Mouse (Mus musculus) forebrain, embryonic 13.5 days (tissue): ENCODE results near the gene Npdc1. TPM values are rescaled to one million over a fixed set of nuclear protein-coding genes. Genes with fewer than 3 reads are reported as not detected.

Source experiments
- ATAC-seq: fragments of 200-750 bp; cut with Nextera tagmentation; 2 replicates; pipeline ENCODE4 v1.8.0; 2017
- H3K27ac ChIP-seq: fragments of 300-500 bp; sonication (generic); 2 replicates; pipeline ENCODE4 v1.5.1; 2015; ENCODE audit warnings: inconsistent platforms, mild to moderate bottlenecking, moderate library complexity
- H3K27me3 ChIP-seq: fragments of 300-500 bp; sonication (generic); 2 replicates; pipeline ENCODE4 v1.6.1; 2015; ENCODE audit warnings: mild to moderate bottlenecking, inconsistent platforms
- H3K36me3 ChIP-seq: fragments of 300-500 bp; sonication (generic); 2 replicates; pipeline ENCODE4 v1.6.1; 2015; ENCODE audit warnings: mild to moderate bottlenecking, inconsistent platforms; ENCODE audit not compliant: poor library complexity, severe bottlenecking
- H3K4me1 ChIP-seq: fragments of 300-500 bp; sonication (generic); 2 replicates; pipeline ENCODE4 v1.6.1; 2015; ENCODE audit warnings: inconsistent platforms
- H3K4me2 ChIP-seq: fragments of 300-500 bp; sonication (generic); 2 replicates; pipeline ENCODE4 v1.6.1; 2015; ENCODE audit warnings: inconsistent platforms, mild to moderate bottlenecking, moderate library complexity
- H3K4me3 ChIP-seq: fragments of 300-500 bp; sonication (generic); 2 replicates; pipeline ENCODE4 v1.5.1; 2015; ENCODE audit warnings: mild to moderate bottlenecking, inconsistent platforms
- H3K9ac ChIP-seq: fragments of 300-500 bp; sonication (generic); 2 replicates; pipeline ENCODE4 v1.6.1; 2015; ENCODE audit warnings: mild to moderate bottlenecking, inconsistent platforms
- H3K9me3 ChIP-seq: fragments of 300-500 bp; sonication (generic); replicated peaks from 2 replicates; pipeline ENCODE4 v1.6.1; 2016; ENCODE audit warnings: inconsistent platforms
- WGBS: fragments of 180-500 bp; shearing (Covaris S2); methylation state at CpG from one replicate; pipeline ENCODE4 v1.1.7; 2015; 5-methylcytosine and 5-hydroxymethylcytosine counted together
- polyA plus RNA-seq: library from polyadenylated mRNA; unstranded; fragments of >200 nt; fragmentation: Nextera tagmentation; extraction: Ambion mirVana; gene quantifications from 2 replicates; pipeline ENCODE4 v1.2.1, GENCODE M21; 2015

The Npdc1 gene
- 287 and 315 TPM in 2 replicates for polyA plus RNA-seq

DNA sequence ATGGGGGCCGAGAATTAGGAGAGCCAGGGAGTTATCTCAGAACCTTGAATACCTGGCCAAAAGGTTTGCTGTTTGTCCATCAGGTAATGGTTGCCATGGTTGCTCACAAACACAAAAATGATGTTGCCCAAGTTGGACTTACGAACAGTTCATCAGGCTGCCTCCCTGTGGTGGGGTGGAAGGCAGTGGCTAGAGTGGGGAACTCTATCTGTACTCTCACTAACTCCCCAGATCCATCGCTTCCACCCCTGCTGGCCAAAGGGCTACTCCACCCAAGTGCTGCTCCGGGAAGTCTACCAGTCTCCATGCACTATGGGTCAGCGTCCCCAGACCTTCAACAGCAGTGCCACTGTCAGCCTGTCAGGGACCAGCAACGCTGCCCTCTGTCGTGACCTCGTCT, at the start of gene Npdc1:
Gene Npdc1, plus strand, starts transcription at position 301 of the 400 bp plus-strand sequence.
- no peak within 1 kb of the TSS for H3K9ac ChIP-seq
- WGBS = 67% methylated on average over 8 of the region's 8 CpGs

DNA sequence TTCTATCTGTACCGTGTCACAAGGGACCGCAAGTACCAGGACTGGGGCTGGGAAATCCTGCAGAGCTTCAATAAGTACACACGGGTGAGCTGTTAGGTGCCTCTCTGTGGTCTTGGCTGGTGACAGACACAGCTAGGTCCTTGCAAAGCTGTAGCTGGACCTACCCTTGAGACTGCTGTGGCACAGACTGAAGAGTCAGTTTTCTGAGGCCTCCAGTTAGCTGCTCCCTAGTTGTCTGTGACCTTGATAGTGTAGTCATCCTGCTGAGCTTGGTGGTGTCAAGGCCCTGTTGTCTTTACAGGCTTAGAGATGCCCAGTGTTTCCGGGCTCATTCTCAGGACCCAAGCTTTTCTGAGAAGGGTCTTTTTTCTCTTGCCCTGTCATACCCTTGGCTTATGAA, 49.7 kb upstream of the Npdc1 start:
- H3K9me3 ChIP-seq = no peaks in the 10 kb centered on the region
- no peak overlapping the region for H3K4me2 ChIP-seq
- WGBS = 97% methylated on average over 4 of the region's 4 CpGs
- H3K27ac ChIP-seq = no peak overlapping the region
- H3K4me1 ChIP-seq = no peaks in the 10 kb centered on the region
- H3K27me3 ChIP-seq = no peaks in the 10 kb centered on the region
- H3K36me3 ChIP-seq = peaks cover 93% of the 10 kb centered on the region
- ATAC-seq = no peak
- H3K4me3 ChIP-seq = no peak overlapping the region
- no peak overlapping the region for H3K9ac ChIP-seq

More for the DNA sequence above, at the start of gene Npdc1:
- H3K4me2 ChIP-seq = no peak within 1 kb of the TSS
- no peaks in the 10 kb centered on the region; the same call in 1 of the 2 replicates for H3K9me3 ChIP-seq
- H3K4me1 ChIP-seq = peaks cover 39% of the 10 kb centered on the region
- H3K4me3 ChIP-seq = peak within 1 kb of the TSS; percentile 31; the same call in 1 of the 2 replicates
- no peak within 1 kb of the TSS for H3K27ac ChIP-seq
- no peaks in the 10 kb centered on the region for H3K36me3 ChIP-seq
- H3K27me3 ChIP-seq = peaks cover 74% of the 10 kb centered on the region
- ATAC-seq = no peak

DNA sequence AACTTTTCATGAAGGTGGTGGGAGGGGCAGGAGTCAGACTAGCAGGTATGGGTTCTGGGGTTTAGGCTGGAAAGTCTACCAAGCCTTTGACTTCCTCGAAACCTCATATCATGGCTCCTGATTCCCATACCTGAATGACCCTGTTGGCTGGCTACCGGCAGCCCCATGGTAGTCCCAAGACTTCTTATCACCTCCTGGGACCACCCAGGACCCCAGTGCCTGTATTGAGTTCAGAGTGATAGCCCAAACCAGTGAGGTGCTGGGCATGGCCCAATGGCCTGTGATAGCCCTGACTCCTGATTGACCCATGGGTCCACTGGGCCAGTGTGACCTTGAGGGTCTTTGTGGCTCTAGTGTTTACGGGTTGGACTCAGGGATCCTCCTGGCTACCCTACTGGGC, 48.5 kb upstream of the Npdc1 start:
- peaks cover 81% of the 10 kb centered on the region for H3K36me3 ChIP-seq
- peaks cover 8% of the 10 kb centered on the region for H3K4me1 ChIP-seq
- no peak overlapping the region for H3K9ac ChIP-seq
- H3K4me3 ChIP-seq = no peak overlapping the region
- no peak for ATAC-seq
- no peaks in the 10 kb centered on the region for H3K9me3 ChIP-seq
- no peak overlapping the region for H3K4me2 ChIP-seq
- no peak overlapping the region for H3K27ac ChIP-seq
- 95% methylated on average over 3 of the region's 3 CpGs for WGBS
- H3K27me3 ChIP-seq = no peaks in the 10 kb centered on the region

DNA sequence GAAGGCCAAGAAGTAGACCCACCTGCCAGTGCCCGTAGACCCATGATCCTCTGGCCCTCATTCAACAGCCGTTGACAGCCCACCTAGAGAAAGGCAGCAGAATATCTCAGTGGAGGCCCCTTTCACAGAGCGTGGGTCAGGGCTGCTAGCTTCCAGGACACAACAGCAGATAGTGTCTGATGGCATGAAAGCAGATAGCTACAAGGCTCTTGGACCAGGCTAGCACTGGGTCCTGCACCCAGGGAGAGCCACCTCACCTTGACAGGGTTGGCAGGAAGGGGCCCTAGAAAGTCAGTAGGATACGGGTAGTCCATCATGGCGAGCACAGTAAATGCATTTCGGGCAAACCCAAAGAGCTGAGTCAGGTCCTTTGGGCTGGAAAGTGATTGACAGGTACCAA, 44.9 kb upstream of the Npdc1 start:
- Histone ChIP-seq H3K4me2 (no peak overlapping the region), H3K27me3 (no peaks in the 10 kb centered on the region), H3K9me3 (no peaks in the 10 kb centered on the region), H3K27ac (no peak overlapping the region), H3K36me3 (peaks cover 48% of the 10 kb centered on the region), H3K4me3 (no peak overlapping the region), H3K4me1 (peaks cover 23% of the 10 kb centered on the region), H3K9ac (no peak overlapping the region)
- ATAC-seq = no peak
- WGBS = 90% methylated on average over 6 of the region's 6 CpGs

DNA sequence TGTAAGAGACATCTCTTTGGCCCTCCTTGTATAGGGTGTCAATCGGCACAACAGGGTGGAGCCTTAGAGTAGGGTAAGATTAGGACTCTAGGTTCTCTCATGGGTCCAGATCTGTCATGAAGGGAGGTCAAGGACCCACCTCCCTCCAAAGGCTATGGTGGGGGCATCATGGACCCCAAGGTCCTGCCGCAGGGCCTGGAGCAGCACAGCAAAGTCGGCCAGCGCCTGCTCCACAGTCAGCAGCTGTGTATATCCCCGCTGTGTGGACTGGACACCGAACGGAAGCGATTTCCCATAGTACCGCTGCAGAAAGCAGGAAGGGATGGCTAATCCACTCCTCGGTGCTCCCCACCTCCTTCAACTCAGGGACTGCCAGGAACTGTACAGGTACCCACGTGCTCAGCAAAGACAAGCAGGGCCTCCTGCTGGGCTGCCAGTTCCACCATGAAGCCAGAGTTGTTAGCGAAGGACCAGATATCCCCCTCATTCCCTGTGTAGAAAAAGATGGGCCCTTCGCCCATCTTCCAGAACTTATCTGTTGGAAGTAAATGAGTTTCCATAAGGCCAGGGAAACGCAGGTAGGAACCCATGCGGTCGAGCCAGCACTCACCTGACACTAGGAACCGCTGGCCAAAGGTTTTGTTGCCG, 43.6 kb upstream of the Npdc1 start:
- peaks cover 23% of the 10 kb centered on the region for H3K4me1 ChIP-seq
- H3K9ac ChIP-seq = peak overlapping the region; percentile 75
- no peak overlapping the region for H3K27ac ChIP-seq
- peak overlapping the region; percentile 60 for H3K4me3 ChIP-seq
- WGBS = 42% methylated on average over 18 of the region's 18 CpGs
- peaks cover 38% of the 10 kb centered on the region for H3K36me3 ChIP-seq
- ATAC-seq = 0 out of 2 replicates have a peak, but pooled peaks have one; percentile 33
- no peaks in the 10 kb centered on the region for H3K9me3 ChIP-seq
- H3K27me3 ChIP-seq = no peaks in the 10 kb centered on the region
- H3K4me2 ChIP-seq = peak overlapping the region; percentile 79

DNA sequence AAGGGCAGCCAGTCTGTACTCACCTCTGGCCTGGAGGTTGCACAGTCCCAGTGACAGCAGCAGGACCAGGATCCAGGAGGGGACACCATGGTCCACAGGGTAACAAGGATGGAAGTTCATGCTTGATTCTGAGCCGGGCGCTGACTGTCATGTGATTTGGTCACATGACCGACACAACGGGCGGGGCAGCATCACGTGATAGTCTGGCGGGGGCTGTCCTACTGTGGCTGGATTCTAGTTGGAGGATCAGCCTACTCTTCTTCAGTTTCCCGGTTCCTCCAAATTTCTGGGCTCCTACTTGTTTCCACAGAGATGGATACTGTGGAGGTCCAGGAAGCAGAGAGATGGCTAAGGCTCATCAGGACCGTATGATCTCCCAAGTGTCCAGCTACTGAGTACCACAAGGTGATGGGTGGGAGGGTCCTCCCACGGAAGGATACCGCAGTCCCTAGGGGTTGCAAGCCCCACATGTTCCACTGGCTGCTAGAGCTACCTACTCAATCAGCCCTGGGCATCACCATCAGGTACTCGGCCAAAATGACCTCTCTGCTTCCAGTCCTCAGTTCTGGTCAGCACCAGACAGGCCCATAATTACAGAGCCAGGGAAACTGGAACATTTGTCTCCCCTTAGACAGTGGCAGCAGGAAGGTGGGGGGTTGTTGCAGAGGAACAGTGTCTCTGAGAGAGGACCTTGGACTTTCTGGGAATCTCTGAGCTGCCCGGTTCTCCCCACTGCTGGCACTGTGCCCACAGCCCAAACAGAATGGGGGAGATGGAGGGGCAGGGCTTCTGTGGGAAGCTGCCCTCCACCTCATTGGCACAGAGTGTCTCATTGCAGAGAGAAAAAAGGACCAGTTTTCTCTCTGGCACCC, 42.7 kb upstream of the Npdc1 start, which contains the start of gene Dpp7:
Gene Dpp7, minus strand, starts transcription at position 152 of the 872 bp plus-strand sequence.
- Histone ChIP-seq H3K4me1 (peaks cover 23% of the 10 kb centered on the region), H3K36me3 (peaks cover 29% of the 10 kb centered on the region), H3K27ac (no peak within 1 kb of the TSS), H3K4me3 (peak within 1 kb of the TSS; percentile 60), H3K4me2 (peak within 1 kb of the TSS; percentile 79), H3K9ac (peak within 1 kb of the TSS; percentile 75), H3K9me3 (no peaks in the 10 kb centered on the region), H3K27me3 (no peaks in the 10 kb centered on the region)
- peak; percentile 88 for ATAC-seq
- 5% methylated on average over 13 of the region's 13 CpGs for WGBS

DNA sequence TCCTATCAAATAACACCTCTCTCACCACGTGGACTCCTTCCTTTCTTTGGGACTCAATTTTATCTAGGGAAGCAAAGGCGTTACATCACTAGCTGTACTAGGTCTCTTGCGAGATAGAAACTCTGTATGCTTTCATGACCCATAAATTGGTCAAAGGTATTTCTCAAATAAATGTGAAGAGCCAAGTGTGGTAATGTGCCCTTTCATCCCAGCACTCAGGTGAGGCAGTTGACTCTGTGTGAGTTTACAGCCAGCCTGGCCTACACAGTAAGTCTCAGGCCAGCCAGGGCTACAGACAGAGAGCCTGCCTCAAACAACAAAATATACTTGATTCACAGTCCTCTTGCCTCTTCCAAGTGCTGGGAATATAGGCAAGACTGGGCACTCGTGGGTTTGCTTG, 39.3 kb upstream of the Npdc1 start:
- H3K9ac ChIP-seq = no peak overlapping the region
- H3K27ac ChIP-seq = no peak overlapping the region
- peaks cover 4% of the 10 kb centered on the region; the same call in 1 of the 2 replicates for H3K36me3 ChIP-seq
- WGBS = 76% methylated on average over 4 of the region's 4 CpGs
- H3K4me1 ChIP-seq = peaks cover 25% of the 10 kb centered on the region
- no peak overlapping the region for H3K4me3 ChIP-seq
- ATAC-seq = no peak
- no peak overlapping the region for H3K4me2 ChIP-seq
- peaks cover 24% of the 10 kb centered on the region for H3K27me3 ChIP-seq
- H3K9me3 ChIP-seq = no peaks in the 10 kb centered on the region

DNA sequence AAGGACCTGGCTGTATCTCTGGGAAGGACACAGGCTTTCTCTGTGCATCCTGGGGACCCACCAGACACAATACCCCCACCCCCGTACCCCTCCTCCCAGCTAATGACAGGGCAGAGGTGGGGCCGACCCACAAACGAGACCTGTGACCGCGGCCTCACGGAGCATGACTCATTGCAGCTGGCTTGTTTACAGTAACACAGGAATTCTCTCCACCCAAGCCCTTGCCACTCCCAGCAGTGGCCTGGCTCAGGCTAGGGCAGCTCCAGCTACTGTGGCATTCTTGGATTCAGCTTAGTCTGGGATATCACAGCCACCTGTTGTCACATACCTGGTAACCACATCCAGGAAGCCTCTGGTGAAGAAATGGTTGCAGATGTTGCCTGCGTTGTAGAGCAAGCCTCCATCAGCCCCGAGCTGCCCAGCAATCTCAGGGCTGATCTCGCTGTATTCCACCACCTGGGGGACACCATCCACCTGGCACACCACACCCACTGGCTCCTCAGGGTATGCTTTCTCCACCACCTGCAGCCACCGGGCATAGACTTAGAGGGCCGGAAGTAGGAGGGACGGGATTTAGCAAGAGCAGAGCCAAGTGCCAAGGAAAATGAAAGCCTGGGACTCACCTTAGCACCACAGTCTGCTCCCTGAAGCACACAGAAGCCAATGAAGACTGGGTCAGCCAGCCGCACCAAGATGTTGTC, 35.5 kb upstream of the Npdc1 start:
- H3K27me3 ChIP-seq = peaks cover 50% of the 10 kb centered on the region
- H3K9me3 ChIP-seq = no peaks in the 10 kb centered on the region
- H3K27ac ChIP-seq = no peak overlapping the region
- no peak overlapping the region for H3K4me3 ChIP-seq
- no peak overlapping the region for H3K4me2 ChIP-seq
- peaks cover 4% of the 10 kb centered on the region; the same call in 1 of the 2 replicates for H3K36me3 ChIP-seq
- WGBS = 65% methylated on average over 13 of the region's 13 CpGs
- peaks cover 10% of the 10 kb centered on the region; the same call in 1 of the 2 replicates for H3K4me1 ChIP-seq
- no peak for ATAC-seq
- no peak overlapping the region for H3K9ac ChIP-seq

DNA sequence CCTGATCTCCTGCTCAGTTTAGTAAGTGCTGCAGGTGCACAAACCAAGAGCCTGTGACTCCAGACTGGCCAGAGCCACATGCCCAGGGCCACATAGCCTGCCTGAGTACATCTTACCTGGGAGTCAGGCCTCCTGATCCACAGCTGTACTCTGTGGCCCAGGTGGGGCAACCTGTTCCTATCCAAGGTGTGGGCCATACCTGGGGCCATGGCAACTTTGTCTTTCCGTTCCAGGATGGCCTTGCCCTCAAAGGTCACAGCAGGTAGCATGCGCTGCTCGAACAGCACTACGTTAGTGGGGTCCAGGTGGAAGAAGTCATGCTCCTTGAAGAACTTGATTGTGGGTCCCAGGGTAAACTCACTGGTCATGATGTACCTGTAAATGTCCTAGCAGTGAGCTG, 34.8 kb upstream of the Npdc1 start:
- ATAC-seq = no peak
- peaks cover 4% of the 10 kb centered on the region; the same call in 1 of the 2 replicates for H3K36me3 ChIP-seq
- no peak overlapping the region for H3K9ac ChIP-seq
- 87% methylated on average over 4 of the region's 4 CpGs for WGBS
- no peaks in the 10 kb centered on the region for H3K9me3 ChIP-seq
- H3K4me3 ChIP-seq = peak overlapping the region; percentile 53; the same call in 1 of the 2 replicates
- peaks cover 54% of the 10 kb centered on the region for H3K27me3 ChIP-seq
- no peak overlapping the region for H3K27ac ChIP-seq
- peak overlapping the region; percentile 98; the same call in 1 of the 2 replicates for H3K4me2 ChIP-seq
- peaks cover 10% of the 10 kb centered on the region; the same call in 1 of the 2 replicates for H3K4me1 ChIP-seq

DNA sequence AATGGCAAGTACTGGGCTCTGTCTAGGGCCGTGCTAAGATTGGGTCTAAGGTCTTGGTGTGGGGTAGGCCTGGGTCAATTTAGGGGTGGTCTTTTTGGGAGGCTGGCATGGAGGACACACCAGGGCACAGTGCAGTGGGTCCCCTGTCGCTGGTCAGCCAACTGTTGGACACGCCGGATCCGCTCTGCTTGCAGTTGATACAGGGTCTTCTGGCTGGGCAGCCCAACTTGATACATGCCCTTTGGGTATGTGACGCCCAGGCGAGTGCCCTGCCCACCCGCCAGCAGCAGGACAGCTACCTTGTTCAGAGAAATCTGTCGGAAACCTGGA, 34.4 kb upstream of the Npdc1 start:
- ATAC-seq = 0 out of 2 replicates have a peak, but pooled peaks have one; percentile 34
- Histone ChIP-seq H3K4me1 (peaks cover 10% of the 10 kb centered on the region; the same call in 1 of the 2 replicates), H3K36me3 (peaks cover 4% of the 10 kb centered on the region; the same call in 1 of the 2 replicates), H3K4me2 (peak overlapping the region; percentile 98), H3K27ac (no peak overlapping the region), H3K4me3 (peak overlapping the region; percentile 53), H3K9me3 (no peaks in the 10 kb centered on the region), H3K27me3 (peaks cover 54% of the 10 kb centered on the region), H3K9ac (peak overlapping the region; percentile 71; the same call in 1 of the 2 replicates)
- WGBS = 32% methylated on average over 9 of the region's 9 CpGs

DNA sequence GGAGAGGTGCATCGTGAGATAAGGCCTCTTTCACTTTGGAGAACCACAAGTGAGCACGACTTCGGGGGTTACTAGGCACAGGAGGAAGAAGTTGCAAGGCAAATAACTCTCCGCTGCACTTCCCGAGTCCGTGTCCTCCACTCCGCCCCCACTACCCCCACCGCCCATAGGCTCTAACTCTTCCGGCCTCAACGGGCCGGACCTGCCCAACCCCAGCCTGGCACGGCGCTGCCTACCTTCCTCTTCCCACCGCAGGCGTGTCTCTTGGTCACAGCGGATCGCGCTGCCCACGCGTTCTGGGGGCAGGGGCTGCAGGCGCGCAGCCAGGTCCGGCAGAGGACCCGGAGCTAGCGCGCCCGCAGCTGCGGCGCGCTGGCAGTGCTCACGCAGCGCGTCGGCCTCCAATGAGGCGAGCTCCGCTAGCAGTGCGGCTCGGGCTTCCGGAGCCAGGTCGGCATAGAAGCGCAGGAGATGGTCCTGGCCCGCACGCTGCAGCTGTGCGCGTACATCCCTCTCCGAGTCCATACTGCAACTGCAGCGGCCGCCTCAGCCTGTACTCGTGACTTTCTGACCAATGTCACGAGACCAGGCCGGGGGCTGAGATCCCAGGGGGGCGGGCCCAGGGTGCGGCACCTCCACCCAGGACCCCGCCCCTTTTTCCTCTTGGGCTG, 33.9 kb upstream of the Npdc1 start, which contains the start of gene Uap1l1:
Gene Uap1l1, minus strand, starts transcription at position 592 of the 671 bp plus-strand sequence.
- H3K36me3 ChIP-seq = no peaks in the 10 kb centered on the region
- H3K27ac ChIP-seq = no peak within 1 kb of the TSS
- H3K4me1 ChIP-seq = peaks cover 10% of the 10 kb centered on the region; the same call in 1 of the 2 replicates
- H3K9ac ChIP-seq = peak within 1 kb of the TSS; percentile 71
- H3K27me3 ChIP-seq = peaks cover 54% of the 10 kb centered on the region
- peak within 1 kb of the TSS; percentile 53 for H3K4me3 ChIP-seq
- WGBS = under 1% methylated on average over 54 of the region's 54 CpGs
- no peaks in the 10 kb centered on the region for H3K9me3 ChIP-seq
- ATAC-seq = peak; percentile 83
- H3K4me2 ChIP-seq = peak within 1 kb of the TSS; percentile 98
